Mouse (Mus musculus) naive thymus-derived CD4-positive, alpha-beta T cell, adult 2 months (primary cell): ENCODE data around the gene Gm7876.
"Not testable (repeated sequence)": the region's sequence is repeated elsewhere in the genome, so short reads cannot be mapped to it uniquely, and the experiment has no call there.

Source experiments
- DNase-seq: peaks from one replicate; pipeline ENCODE4 v3.0.0-alpha.2; 2011; ENCODE audit warnings: low read depth

The Gm7876 gene

DNA sequence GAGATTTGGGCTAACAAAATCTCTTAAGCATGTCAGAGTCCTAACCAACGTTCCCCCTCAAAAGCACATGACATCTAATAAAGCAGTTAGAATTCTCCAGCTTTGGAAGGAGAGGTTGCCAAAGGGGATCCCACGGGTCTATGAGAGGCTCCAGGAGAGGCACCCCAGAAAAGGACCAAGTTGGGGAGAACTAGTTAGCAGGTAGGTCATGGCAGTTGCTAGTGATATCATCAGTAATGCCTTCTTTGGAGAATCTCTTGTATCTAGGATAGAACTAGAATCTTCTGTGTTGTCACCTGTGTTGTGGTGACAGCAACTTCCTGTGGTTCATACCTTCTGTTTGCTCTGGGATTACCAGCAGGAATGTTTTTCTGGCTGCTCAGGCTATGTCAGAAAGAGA lies at the start of gene Gm7876:
Gene Gm7876 (plus strand): TSS at position 301 of the 400 bp plus-strand sequence.
- DNase-seq, result not testable (repeated sequence)

- DNase-seq, result not testable (repeated sequence)
Observed at GRCm38 (mm10) chr14:4663892-4664291, 45.1 kb upstream of the Gm7876 start, which contains the start of gene Gm3239. Gene Gm3239, plus strand, starts transcription at chr14:4664192.

- not testable (repeated sequence) for DNase-seq
Observed at GRCm38 (mm10) chr14:4726038-4726880, 17.2 kb downstream of the Gm7876 start, which contains the start of gene Gm3252. Gene Gm3252, plus strand, starts transcription at chr14:4726775.
